Mouse (Mus musculus) lung, adult 2 months (tissue): Measurements from ENCODE around the gene Mad1l1.

Source experiments
- CTCF ChIP-seq: fragments of 200-500 bp; IDR thresholded peaks from 2 replicates; pipeline ENCODE4 v1.5.1; 2011; ENCODE audit warnings: mild to moderate bottlenecking, low read length, control low read depth; ENCODE audit not compliant: insufficient read depth
- POLR2A ChIP-seq: fragments of 200-500 bp; IDR thresholded peaks from 2 replicates; pipeline ENCODE4 v1.6.1; 2011; ENCODE audit warnings: low read depth, mild to moderate bottlenecking, control low read depth, low read length, borderline replicate concordance; ENCODE audit errors: extremely low read depth

DNA sequence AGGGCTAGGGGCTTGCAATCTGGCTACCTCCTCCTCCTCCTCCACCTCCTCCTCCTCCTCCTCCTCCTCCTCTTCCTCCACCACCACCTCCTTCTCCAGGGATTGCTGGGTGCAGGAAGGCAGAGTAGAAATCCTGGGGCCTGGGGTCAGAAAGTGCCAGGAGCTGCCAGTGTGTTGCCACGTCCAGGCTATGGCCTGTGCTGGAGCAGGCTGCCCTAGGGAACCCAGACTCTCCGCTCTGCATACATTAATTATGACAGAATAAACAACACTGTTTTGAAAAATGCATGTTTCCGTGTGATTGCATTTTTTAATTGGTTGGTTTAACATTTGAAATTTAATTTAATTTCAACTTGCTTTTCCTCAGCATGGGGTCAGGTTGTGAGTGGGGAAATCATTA is 285.7 kb downstream of the Mad1l1 start:
- TF ChIP-seq POLR2A: no peak
- no peak for TF ChIP-seq CTCF
